In genomic region chr9:80186693-80187092, GRCm38 (mm10) we compare ENCODE assay signal across 15 mouse cellular contexts.
"Had no signal": no experiment of that assay in that cellular context is flagged by ENCODE, and none has a peak within 500 bp of the region (broad histone marks: within the 10 kb centered on the region; RNA-seq: fewer than 3 reads in every experiment).

No protein-coding gene starts in this region.

- H3K9me3 ChIP-seq: limb, embryonic 12.5 days; liver, embryonic 15.5 days; neural tube, embryonic 13.5 days; stomach, embryonic 15.5 days had no signal

- H3K4me1 ChIP-seq: limb, embryonic 12.5 days; liver, embryonic 15.5 days; neural tube, embryonic 13.5 days; stomach, embryonic 15.5 days had no signal

- H3K36me3 ChIP-seq: limb, embryonic 12.5 days; liver, embryonic 15.5 days; neural tube, embryonic 13.5 days had no signal

- H3K9ac ChIP-seq: limb, embryonic 12.5 days; liver, embryonic 15.5 days; neural tube, embryonic 13.5 days; stomach, embryonic 15.5 days had no signal

- H3K4me3 ChIP-seq: layer of hippocampus, adult 2 months; limb, embryonic 12.5 days; liver, embryonic 15.5 days; neural tube, embryonic 13.5 days; stomach, embryonic 15.5 days had no signal

- H3K27me3 ChIP-seq: limb, embryonic 12.5 days; liver, embryonic 15.5 days; neural tube, embryonic 13.5 days; stomach, embryonic 15.5 days had no signal

- DNase-seq: kidney, adult 18-20 months; kidney, postnatal 10 days; kidney, postnatal 4 days; liver; lung, adult 2 months; lung, postnatal 36 days; retina, postnatal 1 day; right cerebral cortex, postnatal 14 days; thymus, postnatal 4 days had no signal

- ATAC-seq: lung, postnatal 0 days had no signal

- H3K4me2 ChIP-seq: limb, embryonic 12.5 days; liver, embryonic 15.5 days; neural tube, embryonic 13.5 days; stomach, embryonic 15.5 days had no signal

- H3K27ac ChIP-seq: layer of hippocampus, adult 2 months; limb, embryonic 12.5 days; liver, embryonic 15.5 days; neural tube, embryonic 13.5 days; stomach, embryonic 15.5 days had no signal
